Mouse (Mus musculus) lung, embryonic 16.5 days (tissue): ENCODE results near the gene Gm10073. TPM values are rescaled to one million over a fixed set of nuclear protein-coding genes. Genes with fewer than 3 reads are reported as not detected.
A peak's percentile ranks its signal among the peaks of the same experiment; 100 is the strongest.
"Not testable (repeated sequence)": the region's sequence is repeated elsewhere in the genome, so short reads cannot be mapped to it uniquely, and the experiment has no call there.

ENCODE experiments used
- ATAC-seq: fragments of 200-750 bp; cut with Nextera tagmentation; 2 replicates; pipeline ENCODE4 v1.8.0; 2017; ENCODE audit warnings: low read depth, mild to moderate bottlenecking, moderate library complexity
- H3K27ac ChIP-seq: fragments of 300-500 bp; sonication (generic); 2 replicates; pipeline ENCODE4 v1.5.1; 2014; ENCODE audit warnings: mild to moderate bottlenecking, control low read depth, low read length
- H3K27me3 ChIP-seq: fragments of 300-500 bp; sonication (generic); 2 replicates; pipeline ENCODE4 v1.6.1; 2014; ENCODE audit warnings: low read depth, low read length, mixed read lengths; ENCODE audit not compliant: control insufficient read depth, insufficient read depth
- H3K36me3 ChIP-seq: fragments of 300-500 bp; sonication (generic); 2 replicates; pipeline ENCODE4 v1.6.1; 2014; ENCODE audit warnings: low read length; ENCODE audit not compliant: control insufficient read depth, insufficient read depth
- H3K4me1 ChIP-seq: fragments of 300-500 bp; sonication (generic); replicated peaks from 2 replicates; pipeline ENCODE4 v1.6.1; 2014; ENCODE audit warnings: low read length, mixed read lengths; ENCODE audit not compliant: control insufficient read depth, insufficient read depth
- H3K4me2 ChIP-seq: fragments of 300-500 bp; sonication (generic); 2 replicates; pipeline ENCODE4 v1.6.1; 2014; ENCODE audit warnings: low read depth, low read length, control low read depth
- H3K4me3 ChIP-seq: fragments of 300-500 bp; sonication (generic); 2 replicates; pipeline ENCODE4 v1.5.1; 2014; ENCODE audit warnings: mild to moderate bottlenecking, low read length, control low read depth
- H3K9ac ChIP-seq: fragments of 300-500 bp; sonication (generic); 2 replicates; pipeline ENCODE4 v1.6.1; 2014; ENCODE audit warnings: low read length, control low read depth
- H3K9me3 ChIP-seq: fragments of 300-500 bp; sonication (generic); 2 replicates; pipeline ENCODE4 v1.6.1; 2016; ENCODE audit warnings: low read length; ENCODE audit not compliant: control insufficient read depth
- WGBS: fragments of 180-500 bp; shearing (Covaris S2); extraction: QIAGEN DNeasy Blood & Tissue Kit; methylation state at CpG from one replicate; pipeline ENCODE4 v1.1.7; 2014; 5-methylcytosine and 5-hydroxymethylcytosine counted together
- polyA plus RNA-seq: library from polyadenylated mRNA; unstranded; fragments of >200 nt; fragmentation: Nextera tagmentation; extraction: Ambion mirVana; gene quantifications from 2 replicates; pipeline ENCODE4 v1.2.1, GENCODE M21; 2015

Gm10073 gene
- polyA plus RNA-seq, 1 experiment from 2014 or later = 10.5 TPM

GRCm38 (mm10) chr8:106603933-106604332 is 30.7 kb upstream of the Gm10073 start:
- peak overlapping the region; percentile 62 for H3K4me2 ChIP-seq
- H3K27me3 ChIP-seq = peaks cover 32% of the 10 kb centered on the region
- 1% methylated on average over 19 of the region's 19 CpGs for WGBS
- peak overlapping the region; percentile 76 for H3K9ac ChIP-seq
- peak overlapping the region; percentile 91 for H3K27ac ChIP-seq
- H3K36me3 ChIP-seq = no peaks in the 10 kb centered on the region
- no peaks in the 10 kb centered on the region for H3K9me3 ChIP-seq
- ATAC-seq = no peak
- H3K4me1 ChIP-seq = peaks cover 6% of the 10 kb centered on the region
- peak overlapping the region; percentile 61 for H3K4me3 ChIP-seq

GRCm38 (mm10) chr8:106603131-106603819 is 30.0 kb upstream of the Gm10073 start, which contains the start of gene Cdh1:
Gene Cdh1, plus strand, starts transcription at chr8:106603351.
- H3K9me3 ChIP-seq = no peaks in the 10 kb centered on the region
- H3K27ac ChIP-seq = peak within 1 kb of the TSS; percentile 91
- H3K27me3 ChIP-seq = peaks cover 32% of the 10 kb centered on the region
- peaks cover 6% of the 10 kb centered on the region for H3K4me1 ChIP-seq
- peak within 1 kb of the TSS; percentile 62 for H3K4me2 ChIP-seq
- H3K9ac ChIP-seq = peak within 1 kb of the TSS; percentile 76
- ATAC-seq = peak; percentile 94
- H3K4me3 ChIP-seq = peak within 1 kb of the TSS; percentile 61
- H3K36me3 ChIP-seq = no peaks in the 10 kb centered on the region
- under 1% methylated on average over 53 of the region's 53 CpGs for WGBS

- H3K4me1 ChIP-seq = 0 out of 2 replicates have a peak, but pooled peaks cover 2% of the 10 kb centered on the region
- WGBS = 35% methylated on average over 7 of the region's 7 CpGs
- H3K4me3 ChIP-seq = no peak overlapping the region
- no peak overlapping the region for H3K4me2 ChIP-seq
- no peak for ATAC-seq
- no peak overlapping the region for H3K27ac ChIP-seq
- H3K9ac ChIP-seq = no peak overlapping the region
- no peaks in the 10 kb centered on the region for H3K9me3 ChIP-seq
- peaks cover 25% of the 10 kb centered on the region for H3K27me3 ChIP-seq
- no peaks in the 10 kb centered on the region for H3K36me3 ChIP-seq
Measured at GRCm38 (mm10) chr8:106599265-106599979, 26.2 kb upstream of the Gm10073 start.

- no peak for ATAC-seq
- Histone ChIP-seq H3K27me3 (peaks cover 4% of the 10 kb centered on the region; the same call in 1 of the 2 replicates), H3K4me3 (no peak overlapping the region), H3K27ac (no peak overlapping the region), H3K9me3 (no peaks in the 10 kb centered on the region), H3K4me2 (no peak overlapping the region), H3K36me3 (no peaks in the 10 kb centered on the region), H3K9ac (no peak overlapping the region), H3K4me1 (no peaks in the 10 kb centered on the region)
- WGBS = 95% methylated on average over 5 of the region's 5 CpGs
Measured at GRCm38 (mm10) chr8:106597067-106597466, 23.8 kb upstream of the Gm10073 start.

- not testable (repeated sequence) for H3K4me2 ChIP-seq, H3K4me1 ChIP-seq, H3K36me3 ChIP-seq, H3K27me3 ChIP-seq, H3K9ac ChIP-seq, ATAC-seq, H3K27ac ChIP-seq, H3K9me3 ChIP-seq, H3K4me3 ChIP-seq
- 87% methylated on average over 3 of the region's 3 CpGs for WGBS
Measured at GRCm38 (mm10) chr8:106595623-106596022, 22.4 kb upstream of the Gm10073 start.

GRCm38 (mm10) chr8:106592458-106592857 is 19.2 kb upstream of the Gm10073 start:
- H3K36me3 ChIP-seq = no peaks in the 10 kb centered on the region
- H3K27me3 ChIP-seq = no peaks in the 10 kb centered on the region
- no peaks in the 10 kb centered on the region for H3K4me1 ChIP-seq
- no peak overlapping the region for H3K27ac ChIP-seq
- ATAC-seq = no peak
- H3K4me2 ChIP-seq = no peak overlapping the region
- H3K9ac ChIP-seq = no peak overlapping the region
- 56% methylated on average over 3 of the region's 3 CpGs for whole genome bisulfite sequencing
- H3K9me3 ChIP-seq = no peaks in the 10 kb centered on the region
- no peak overlapping the region for H3K4me3 ChIP-seq

- 25% methylated on average over 3 of the region's 3 CpGs for WGBS
Measured at GRCm38 (mm10) chr8:106588443-106589431, 15.5 kb upstream of the Gm10073 start.

GRCm38 (mm10) chr8:106586896-106587295 is 13.6 kb upstream of the Gm10073 start:
- Histone ChIP-seq H3K9ac (no peak overlapping the region), H3K9me3 (no peaks in the 10 kb centered on the region), H3K36me3 (no peaks in the 10 kb centered on the region), H3K4me1 (peaks cover 4% of the 10 kb centered on the region; the same call in 1 of the 2 replicates), H3K4me3 (no peak overlapping the region), H3K27me3 (no peaks in the 10 kb centered on the region), H3K27ac (no peak overlapping the region), H3K4me2 (no peak overlapping the region)
- ATAC-seq = no peak
- WGBS = 79% methylated on average over 8 of the region's 8 CpGs

More at GRCm38 (mm10) chr8:106588443-106589431, 15.5 kb upstream of the Gm10073 start:
- no peak for ATAC-seq
- H3K9me3 ChIP-seq = no peaks in the 10 kb centered on the region
- no peak overlapping the region for H3K9ac ChIP-seq
- H3K27me3 ChIP-seq = no peaks in the 10 kb centered on the region
- no peak overlapping the region for H3K4me3 ChIP-seq
- H3K27ac ChIP-seq = no peak overlapping the region
- H3K4me2 ChIP-seq = no peak overlapping the region
- H3K36me3 ChIP-seq = no peaks in the 10 kb centered on the region
- peaks cover 4% of the 10 kb centered on the region; the same call in 1 of the 2 replicates for H3K4me1 ChIP-seq
